Mouse (Mus musculus): ENCODE measurements around the gene Hoxd13. TPM values are rescaled to one million over a fixed set of nuclear protein-coding genes. Genes with fewer than 3 reads are reported as not detected.

Hoxd13 gene
- polyA plus RNA-seq (2015; fragmentation: Nextera tagmentation; extraction: Ambion mirVana), result not detected in 2 replicates

DNA sequence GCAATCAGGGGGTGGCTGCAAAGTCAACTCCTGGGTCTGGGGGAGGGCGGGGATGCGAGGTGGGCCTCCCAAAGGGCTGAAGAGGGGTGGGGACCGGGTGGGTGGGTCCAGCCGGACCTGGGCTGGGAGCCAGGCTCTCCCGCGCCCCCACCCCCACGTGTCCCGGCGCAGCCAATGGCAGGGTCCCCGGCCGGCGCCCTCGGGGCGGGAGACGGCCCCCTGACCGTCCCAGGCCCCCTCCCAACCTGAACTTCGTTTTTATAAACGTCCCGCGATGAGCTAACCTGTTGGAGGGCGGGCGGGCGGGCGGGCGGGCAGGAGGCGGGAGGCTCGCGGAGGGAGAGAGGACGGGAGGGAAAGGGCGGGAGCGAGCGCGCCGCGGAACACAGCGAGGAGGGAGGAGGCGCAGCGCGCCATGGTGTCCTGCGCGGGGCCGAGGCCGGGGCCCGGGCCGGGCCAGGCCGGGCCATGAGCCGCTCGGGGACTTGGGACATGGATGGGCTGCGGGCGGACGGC, at the start of gene Hoxd13:
Gene Hoxd13 (plus strand): TSS at position 469 of the 516 bp plus-strand sequence.
- H3K9ac ChIP-seq, result no peak within 1 kb of the TSS
- no peaks in the 10 kb centered on the region for H3K36me3 ChIP-seq
- peaks cover 18% of the 10 kb centered on the region for H3K4me1 ChIP-seq
- under 1% methylated on average over 39 of the region's 51 CpGs for WGBS
- peak; percentile 59 for ATAC-seq (ENCODE audit: insufficient number of reproducible peaks, low FRiP score, low TSS enrichment, low read depth)
- H3K27me3 ChIP-seq, result peaks cover 94% of the 10 kb centered on the region
- H3K27ac ChIP-seq (replicated peaks), result no peak within 1 kb of the TSS
- H3K9me3 ChIP-seq (replicated peaks), result no peaks in the 10 kb centered on the region
- peak within 1 kb of the TSS; percentile 38 for H3K4me3 ChIP-seq (replicated peaks)
- H3K4me2 ChIP-seq (replicated peaks), result peak within 1 kb of the TSS; percentile 61

GRCm38 (mm10) chr2:74619676-74620246, 48.3 kb upstream of the Hoxd13 start:
- H3K4me1 ChIP-seq, result no peaks in the 10 kb centered on the region
- no peak overlapping the region for H3K4me3 ChIP-seq (replicated peaks)
- H3K9me3 ChIP-seq (replicated peaks), result no peaks in the 10 kb centered on the region
- H3K9ac ChIP-seq, result no peak overlapping the region
- H3K27ac ChIP-seq (replicated peaks), result no peak overlapping the region
- H3K36me3 ChIP-seq, result no peaks in the 10 kb centered on the region
- WGBS, result 62% methylated on average over 3 of the region's 3 CpGs
- no peaks in the 10 kb centered on the region for H3K27me3 ChIP-seq
- no peak for ATAC-seq (ENCODE audit: insufficient number of reproducible peaks, low FRiP score, low TSS enrichment, low read depth)
- no peak overlapping the region for H3K4me2 ChIP-seq (replicated peaks)

DNA sequence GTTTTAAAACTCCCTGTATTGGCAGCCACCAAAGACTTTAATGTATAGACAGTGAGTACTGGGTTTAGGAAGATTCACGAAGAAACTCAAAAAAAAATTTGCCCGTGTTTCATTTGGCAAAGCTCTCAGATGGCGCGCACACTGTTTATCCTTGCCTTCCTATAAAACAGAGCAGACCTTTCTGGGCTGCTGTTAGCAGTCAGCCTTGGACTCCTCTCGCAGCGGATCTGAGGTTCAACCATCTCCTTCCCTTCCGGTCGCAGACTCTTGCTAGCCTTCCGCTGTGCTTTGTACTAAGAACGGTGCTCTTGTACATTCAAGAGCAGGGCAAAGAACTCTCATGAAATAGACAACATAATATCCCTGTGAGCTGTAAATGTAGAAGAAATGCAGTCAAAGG, 47.7 kb upstream of the Hoxd13 start:
- Histone ChIP-seq H3K4me3 (replicated peaks) (no peak overlapping the region), H3K27ac (replicated peaks) (no peak overlapping the region), H3K4me1 (no peaks in the 10 kb centered on the region), H3K4me2 (replicated peaks) (no peak overlapping the region), H3K36me3 (no peaks in the 10 kb centered on the region), H3K9ac (no peak overlapping the region), H3K27me3 (no peaks in the 10 kb centered on the region), H3K9me3 (replicated peaks) (no peaks in the 10 kb centered on the region)
- WGBS, result 69% methylated on average over 10 of the region's 10 CpGs
- no peak for ATAC-seq (ENCODE audit: insufficient number of reproducible peaks, low FRiP score, low TSS enrichment, low read depth)

GRCm38 (mm10) chr2:74635412-74635811, 32.7 kb upstream of the Hoxd13 start:
- H3K36me3 ChIP-seq, result no peaks in the 10 kb centered on the region
- ATAC-seq (ENCODE audit: insufficient number of reproducible peaks, low FRiP score, low TSS enrichment, low read depth), result no peak
- H3K9me3 ChIP-seq (replicated peaks), result no peaks in the 10 kb centered on the region
- H3K27ac ChIP-seq (replicated peaks), result no peak overlapping the region
- 64% methylated on average over 4 of the region's 4 CpGs for WGBS
- no peak overlapping the region for H3K4me2 ChIP-seq (replicated peaks)
- no peaks in the 10 kb centered on the region for H3K4me1 ChIP-seq
- no peaks in the 10 kb centered on the region; the same call in 1 of the 2 replicates for H3K27me3 ChIP-seq
- H3K4me3 ChIP-seq (replicated peaks), result no peak overlapping the region
- H3K9ac ChIP-seq, result no peak overlapping the region

- no peaks in the 10 kb centered on the region for H3K9me3 ChIP-seq (replicated peaks)
- WGBS, result 65% methylated on average over 5 of the region's 5 CpGs
- ATAC-seq (ENCODE audit: insufficient number of reproducible peaks, low FRiP score, low TSS enrichment, low read depth), result no peak
- peaks cover 36% of the 10 kb centered on the region for H3K27me3 ChIP-seq
- H3K36me3 ChIP-seq, result no peaks in the 10 kb centered on the region
- no peak overlapping the region for H3K4me2 ChIP-seq (replicated peaks)
- no peaks in the 10 kb centered on the region for H3K4me1 ChIP-seq
- no peak overlapping the region for H3K4me3 ChIP-seq (replicated peaks)
- no peak overlapping the region for H3K9ac ChIP-seq
- H3K27ac ChIP-seq (replicated peaks), result no peak overlapping the region
These were observed 25.7 kb upstream of the Hoxd13 start for GRCm38 (mm10) chr2:74642431-74642830.

DNA sequence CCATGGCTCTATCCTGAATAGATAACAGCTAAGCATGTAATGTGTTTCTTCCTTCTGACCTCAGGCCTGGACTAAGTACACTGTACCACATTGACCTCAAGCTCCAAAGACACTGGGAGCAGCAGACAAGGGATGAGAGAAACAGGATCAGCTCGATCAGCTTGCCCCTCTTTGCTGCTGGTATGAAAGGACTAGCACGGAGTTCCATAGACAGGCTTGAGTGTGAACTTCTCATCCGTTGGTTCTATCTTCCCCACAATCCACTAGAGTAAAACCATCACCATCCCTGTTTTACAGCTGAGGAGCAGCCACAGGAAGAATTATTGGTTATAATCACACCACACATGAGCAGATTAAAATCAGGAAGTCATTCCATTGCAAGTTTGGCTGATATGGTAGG, 22.5 kb upstream of the Hoxd13 start:
- Histone ChIP-seq H3K4me3 (replicated peaks) (no peak overlapping the region), H3K36me3 (no peaks in the 10 kb centered on the region), H3K27me3 (peaks cover 68% of the 10 kb centered on the region), H3K9me3 (replicated peaks) (no peaks in the 10 kb centered on the region), H3K9ac (no peak overlapping the region), H3K27ac (replicated peaks) (no peak overlapping the region), H3K4me1 (no peaks in the 10 kb centered on the region), H3K4me2 (replicated peaks) (no peak overlapping the region)
- ATAC-seq (ENCODE audit: insufficient number of reproducible peaks, low FRiP score, low TSS enrichment, low read depth), result no peak
- WGBS, result 85% methylated on average over 3 of the region's 3 CpGs

- Histone ChIP-seq H3K27ac (replicated peaks) (no peak overlapping the region), H3K4me2 (replicated peaks) (no peak overlapping the region), H3K36me3 (no peaks in the 10 kb centered on the region), H3K9ac (no peak overlapping the region), H3K9me3 (replicated peaks) (no peaks in the 10 kb centered on the region), H3K27me3 (peaks cover 84% of the 10 kb centered on the region), H3K4me3 (replicated peaks) (no peak overlapping the region), H3K4me1 (no peaks in the 10 kb centered on the region)
- no peak for ATAC-seq (ENCODE audit: insufficient number of reproducible peaks, low FRiP score, low TSS enrichment, low read depth)
- 18% methylated on average over 7 of the region's 7 CpGs for WGBS
These were observed 20.8 kb upstream of the Hoxd13 start for GRCm38 (mm10) chr2:74647082-74647864.

GRCm38 (mm10) chr2:74652996-74653340, 15.1 kb upstream of the Hoxd13 start:
- Histone ChIP-seq H3K4me1 (peaks cover 15% of the 10 kb centered on the region), H3K9me3 (replicated peaks) (no peaks in the 10 kb centered on the region), H3K4me2 (replicated peaks) (no peak overlapping the region), H3K36me3 (no peaks in the 10 kb centered on the region), H3K4me3 (replicated peaks) (no peak overlapping the region), H3K27me3 (peaks cover 88% of the 10 kb centered on the region), H3K27ac (replicated peaks) (no peak overlapping the region), H3K9ac (no peak overlapping the region)
- WGBS, result 39% methylated on average over 2 of the region's 2 CpGs
- no peak for ATAC-seq (ENCODE audit: insufficient number of reproducible peaks, low FRiP score, low TSS enrichment, low read depth)

- Histone ChIP-seq H3K9ac (no peak overlapping the region), H3K27ac (replicated peaks) (no peak overlapping the region), H3K9me3 (replicated peaks) (no peaks in the 10 kb centered on the region), H3K36me3 (no peaks in the 10 kb centered on the region), H3K4me2 (replicated peaks) (no peak overlapping the region), H3K27me3 (peaks cover 88% of the 10 kb centered on the region), H3K4me1 (peaks cover 21% of the 10 kb centered on the region), H3K4me3 (replicated peaks) (no peak overlapping the region)
- WGBS, result 14% methylated on average over 17 of the region's 17 CpGs
- no peak for ATAC-seq (ENCODE audit: insufficient number of reproducible peaks, low FRiP score, low TSS enrichment, low read depth)
These were observed 14.2 kb upstream of the Hoxd13 start for GRCm38 (mm10) chr2:74653781-74654535.

- H3K27me3 ChIP-seq, result peaks cover 88% of the 10 kb centered on the region
- H3K4me2 ChIP-seq (replicated peaks), result no peak overlapping the region; the same call in 1 of the 2 replicates
- H3K4me3 ChIP-seq (replicated peaks), result no peak overlapping the region; the same call in 1 of the 2 replicates
- no peak overlapping the region for H3K27ac ChIP-seq (replicated peaks)
- peaks cover 24% of the 10 kb centered on the region for H3K4me1 ChIP-seq
- WGBS, result 7% methylated on average over 20 of the region's 20 CpGs
- no peaks in the 10 kb centered on the region for H3K36me3 ChIP-seq
- ATAC-seq (ENCODE audit: insufficient number of reproducible peaks, low FRiP score, low TSS enrichment, low read depth), result no peak
- no peaks in the 10 kb centered on the region for H3K9me3 ChIP-seq (replicated peaks)
- H3K9ac ChIP-seq, result no peak overlapping the region
These were observed 13.2 kb upstream of the Hoxd13 start for GRCm38 (mm10) chr2:74654743-74655419.

GRCm38 (mm10) chr2:74655420-74655781, 12.7 kb upstream of the Hoxd13 start:
- WGBS, result 0% methylated on average over 29 of the region's 47 CpGs
- H3K36me3 ChIP-seq, result no peaks in the 10 kb centered on the region
- no peaks in the 10 kb centered on the region for H3K9me3 ChIP-seq (replicated peaks)
- peak overlapping the region; percentile 37 for H3K4me3 ChIP-seq (replicated peaks)
- H3K9ac ChIP-seq, result no peak overlapping the region
- no peak overlapping the region for H3K27ac ChIP-seq (replicated peaks)
- no peak for ATAC-seq (ENCODE audit: insufficient number of reproducible peaks, low FRiP score, low TSS enrichment, low read depth)
- H3K27me3 ChIP-seq, result peaks cover 86% of the 10 kb centered on the region
- peaks cover 24% of the 10 kb centered on the region for H3K4me1 ChIP-seq
- peak overlapping the region; percentile 57 for H3K4me2 ChIP-seq (replicated peaks)
